Mouse (Mus musculus) liver, adult 2 months (tissue): ENCODE data around the gene Arr3. TPM values are rescaled to one million over a fixed set of nuclear protein-coding genes. Genes with fewer than 3 reads are reported as not detected.

Experiments used
- DNase-seq: peaks from one replicate; pipeline ENCODE4 v3.0.0-alpha.2; 2011; ENCODE audit warnings: low read depth, low spot score; ENCODE audit errors: extremely low read depth
- H3K27ac ChIP-seq: fragments of 200-500 bp; replicated peaks from 2 replicates; pipeline ENCODE4 v1.5.1; 2012; ENCODE audit warnings: low read depth, mild to moderate bottlenecking, control low read depth, inconsistent platforms, low read length; ENCODE audit not compliant: insufficient read depth
- H3K27me3 ChIP-seq: fragments of 200-500 bp; 2 replicates; pipeline ENCODE4 v1.6.1; 2012; ENCODE audit warnings: mild to moderate bottlenecking, moderate library complexity, low read length, inconsistent platforms; ENCODE audit not compliant: control insufficient read depth, insufficient read depth
- H3K36me3 ChIP-seq: fragments of 200-500 bp; 2 replicates; pipeline ENCODE4 v1.6.1; 2012; ENCODE audit warnings: low read length, inconsistent platforms; ENCODE audit not compliant: control insufficient read depth, insufficient read depth
- H3K4me1 ChIP-seq: fragments of 200-500 bp; 2 replicates; pipeline ENCODE4 v1.6.1; 2011; ENCODE audit warnings: low read length; ENCODE audit not compliant: control insufficient read depth, insufficient read depth
- H3K4me3 ChIP-seq: fragments of 200-500 bp; 2 replicates; pipeline ENCODE4 v1.5.1; 2011; ENCODE audit warnings: low read depth, mild to moderate bottlenecking, control low read depth, low read length, moderate library complexity; ENCODE audit not compliant: insufficient read depth
- H3K79me2 ChIP-seq: fragments of 200-500 bp; 2 replicates; pipeline ENCODE4 v1.6.1; 2012; ENCODE audit warnings: inconsistent platforms, mild to moderate bottlenecking, low read length, moderate library complexity; ENCODE audit not compliant: control insufficient read depth, insufficient read depth
- H3K9ac ChIP-seq: fragments of 200-500 bp; 2 replicates; pipeline ENCODE4 v1.6.1; 2012; ENCODE audit warnings: low read depth, mild to moderate bottlenecking, control low read depth, inconsistent platforms, low read length
- CTCF ChIP-seq: fragments of 200-500 bp; IDR thresholded peaks from 2 replicates; pipeline ENCODE4 v1.5.1; 2011; ENCODE audit warnings: low read depth, low read length, control low read depth
- POLR2A ChIP-seq: fragments of 200-500 bp; IDR thresholded peaks from 2 replicates; pipeline ENCODE4 v1.6.1; 2011; ENCODE audit warnings: low read length, control low read depth; ENCODE audit not compliant: insufficient read depth; ENCODE audit errors: extremely low read depth
- WGBS: fragments of 180-500 bp; shearing (Covaris S2); methylation state at CpG from one replicate; pipeline ENCODE4 v1.1.7; 2018; 5-methylcytosine and 5-hydroxymethylcytosine counted together
- polyA plus RNA-seq: library from polyadenylated mRNA; depleted of rRNA; stranded (reverse); fragments of >200 nt; gene quantifications from 2 replicates; pipeline ENCODE4 v1.2.3, GENCODE M21; 2012; rRNA removed
- total RNA-seq: library from RNA; depleted of rRNA; stranded (reverse); fragments of >200 nt; gene quantifications from 2 replicates; pipeline ENCODE4 v1.2.3, GENCODE M21; 2014; rRNA removed

Arr3 gene
- total RNA-seq (not detected in 2 replicates), polyA plus RNA-seq (not detected in 2 replicates)

GRCm38 (mm10) chrX:100605314-100605713 is at the start of gene Arr3:
Gene Arr3, plus strand, starts transcription at chrX:100605497.
- Histone ChIP-seq H3K79me2 (no peaks in the 10 kb centered on the region), H3K36me3 (no peaks in the 10 kb centered on the region), H3K4me1 (no peaks in the 10 kb centered on the region), H3K27ac (no peak within 1 kb of the TSS), H3K4me3 (no peak within 1 kb of the TSS), H3K27me3 (no peaks in the 10 kb centered on the region), H3K9ac (no peak within 1 kb of the TSS)
- 94% methylated on average over 1 of the region's 1 CpGs for WGBS
- TF ChIP-seq POLR2A (no peak), CTCF (no peak)
- no peak for DNase-seq

- no peak overlapping the region for H3K9ac ChIP-seq
- DNase-seq: no peak
- H3K27ac ChIP-seq: no peak overlapping the region
- no peaks in the 10 kb centered on the region for H3K4me1 ChIP-seq
- no peaks in the 10 kb centered on the region for H3K79me2 ChIP-seq
- WGBS: 81% methylated on average over 3 of the region's 3 CpGs
- H3K36me3 ChIP-seq: no peaks in the 10 kb centered on the region
- no peak for TF ChIP-seq CTCF
- no peak for TF ChIP-seq POLR2A
- H3K27me3 ChIP-seq: no peaks in the 10 kb centered on the region
- no peak overlapping the region for H3K4me3 ChIP-seq
These were observed 49.3 kb upstream of the Arr3 start for GRCm38 (mm10) chrX:100556026-100556425.

GRCm38 (mm10) chrX:100565696-100566095 is 39.6 kb upstream of the Arr3 start:
- WGBS: 93% methylated on average over 3 of the region's 3 CpGs
- no peaks in the 10 kb centered on the region for H3K4me1 ChIP-seq
- H3K27me3 ChIP-seq: no peaks in the 10 kb centered on the region
- no peak overlapping the region for H3K9ac ChIP-seq
- DNase-seq: no peak
- H3K36me3 ChIP-seq: no peaks in the 10 kb centered on the region
- H3K79me2 ChIP-seq: no peaks in the 10 kb centered on the region
- TF ChIP-seq CTCF (no peak), POLR2A (no peak)
- no peak overlapping the region for H3K27ac ChIP-seq
- H3K4me3 ChIP-seq: no peak overlapping the region

GRCm38 (mm10) chrX:100571951-100572350 is 33.3 kb upstream of the Arr3 start, which contains the start of gene Awat1:
Gene Awat1, plus strand, starts transcription at chrX:100572251.
- H3K4me3 ChIP-seq: no peak within 1 kb of the TSS
- TF ChIP-seq CTCF (no peak), POLR2A (no peak)
- no peaks in the 10 kb centered on the region for H3K4me1 ChIP-seq
- H3K9ac ChIP-seq: no peak within 1 kb of the TSS
- H3K27me3 ChIP-seq: no peaks in the 10 kb centered on the region
- 100% methylated on average over 1 of the region's 1 CpGs for WGBS
- no peaks in the 10 kb centered on the region for H3K36me3 ChIP-seq
- no peak for DNase-seq
- no peak within 1 kb of the TSS for H3K27ac ChIP-seq
- no peaks in the 10 kb centered on the region for H3K79me2 ChIP-seq

- Histone ChIP-seq H3K4me1 (no peaks in the 10 kb centered on the region; the same call in none of the 2 replicates), H3K36me3 (no peaks in the 10 kb centered on the region), H3K9ac (peak within 1 kb of the TSS; percentile 63), H3K27ac (peak within 1 kb of the TSS; percentile 76), H3K4me3 (peak within 1 kb of the TSS; percentile 47), H3K79me2 (no peaks in the 10 kb centered on the region; the same call in 1 of the 2 replicates), H3K27me3 (no peaks in the 10 kb centered on the region)
- TF ChIP-seq CTCF (0 out of 2 replicates have a peak, but pooled peaks have one; percentile 2), POLR2A (no peak)
- 10% methylated on average over 4 of the region's 4 CpGs for WGBS
- peak; percentile 90 for DNase-seq
These were observed 10.5 kb upstream of the Arr3 start, which contains the start of gene P2ry4 for GRCm38 (mm10) chrX:100594791-100595190. Gene P2ry4, minus strand, starts transcription at chrX:100594869.

- WGBS: 23% methylated on average over 5 of the region's 5 CpGs
- Histone ChIP-seq H3K27me3 (no peaks in the 10 kb centered on the region), H3K9ac (no peak overlapping the region), H3K79me2 (no peaks in the 10 kb centered on the region; the same call in 1 of the 2 replicates), H3K4me1 (no peaks in the 10 kb centered on the region; the same call in 1 of the 2 replicates), H3K27ac (no peak overlapping the region), H3K4me3 (no peak overlapping the region), H3K36me3 (no peaks in the 10 kb centered on the region)
- TF ChIP-seq POLR2A (no peak), CTCF (peak; percentile 79)
- DNase-seq: peak; percentile 62
These were observed 7.9 kb upstream of the Arr3 start for GRCm38 (mm10) chrX:100597439-100597838.
